Mouse (Mus musculus): ENCODE measurements at regions not wholly inside any gene's neighbourhood (a gene's known extent, or its start where the extent isn't known, plus 50 kb on each side); places are given as distances from the start of the nearest gene placed in this dataset.

- DNase-seq (ENCODE audit: low spot score in 2 of 2), result no peak
These were observed 529.8 kb upstream of the Gm765 start for GRCm38 (mm10) chr6:98872334-98872733.

GRCm38 (mm10) chr6:98869772-98870171 lies 527.2 kb upstream of the Gm765 start:
- DNase-seq (ENCODE audit: low spot score in 2 of 2), result no peak

- DNase-seq (ENCODE audit: low spot score in 2 of 2), result no peak
These were observed 521.8 kb upstream of the Gm765 start for GRCm38 (mm10) chr6:98864306-98864705.

- DNase-seq (ENCODE audit: low spot score in 2 of 2), result no peak
These were observed 513.4 kb upstream of the Gm765 start for GRCm38 (mm10) chr6:98855958-98856357.

GRCm38 (mm10) chr6:98850906-98851305 lies 508.4 kb upstream of the Gm765 start:
- no peak for DNase-seq (ENCODE audit: low spot score in 2 of 2)

GRCm38 (mm10) chr6:98848835-98849234 lies 506.3 kb upstream of the Gm765 start:
- DNase-seq (ENCODE audit: low spot score in 2 of 2), result no peak

GRCm38 (mm10) chr6:98846001-98846695 lies 503.6 kb upstream of the Gm765 start:
- DNase-seq (ENCODE audit: low spot score in 2 of 2), result peak; percentile 52

GRCm38 (mm10) chr6:98843598-98843997 lies 501.0 kb upstream of the Gm765 start:
- DNase-seq (ENCODE audit: low spot score in 2 of 2), result no peak

- peak; percentile 26 to 32 for DNase-seq (ENCODE audit: low spot score in 2 of 2)
These were observed 500.4 kb upstream of the Gm765 start for GRCm38 (mm10) chr6:98842924-98843323.

GRCm38 (mm10) chr6:98833922-98834321 lies 491.4 kb upstream of the Gm765 start:
- DNase-seq (ENCODE audit: low spot score in 2 of 2), result no peak

GRCm38 (mm10) chr6:98830191-98830590 lies 487.6 kb upstream of the Gm765 start:
- DNase-seq (ENCODE audit: low spot score in 2 of 2), result no peak

- no peak for DNase-seq (ENCODE audit: low spot score in 2 of 2)
These were observed 465.5 kb upstream of the Gm765 start for GRCm38 (mm10) chr6:98808046-98808445.

- DNase-seq (ENCODE audit: low spot score in 2 of 2), result no peak
These were observed 460.9 kb upstream of the Gm765 start for GRCm38 (mm10) chr6:98803384-98803949.

- DNase-seq (ENCODE audit: low spot score in 2 of 2), result no peak
These were observed 458.5 kb upstream of the Gm765 start for GRCm38 (mm10) chr6:98801061-98801460.

- no peak for DNase-seq (ENCODE audit: low spot score in 2 of 2)
These were observed 457.5 kb upstream of the Gm765 start for GRCm38 (mm10) chr6:98800040-98800439.

GRCm38 (mm10) chr6:98797778-98798177 lies 455.2 kb upstream of the Gm765 start:
- no peak for DNase-seq (ENCODE audit: low spot score in 2 of 2)

- no peak for DNase-seq (ENCODE audit: low spot score in 2 of 2)
These were observed 454.8 kb upstream of the Gm765 start for GRCm38 (mm10) chr6:98797373-98797772.

- no peak for DNase-seq (ENCODE audit: low spot score in 2 of 2)
These were observed 454.1 kb upstream of the Gm765 start for GRCm38 (mm10) chr6:98796666-98797065.

- no peak for DNase-seq (ENCODE audit: low spot score in 2 of 2)
These were observed 444.9 kb upstream of the Gm765 start for GRCm38 (mm10) chr6:98787422-98787821.

- DNase-seq (ENCODE audit: low spot score in 2 of 2), result no peak
These were observed 439.5 kb upstream of the Gm765 start for GRCm38 (mm10) chr6:98782074-98782473.

GRCm38 (mm10) chr6:98775780-98776179 lies 433.2 kb upstream of the Gm765 start:
- no peak for DNase-seq (ENCODE audit: low spot score in 2 of 2)

- no peak for DNase-seq (ENCODE audit: low spot score in 2 of 2)
These were observed 427.4 kb upstream of the Gm765 start for GRCm38 (mm10) chr6:98769999-98770398.

GRCm38 (mm10) chr6:98769322-98769721 lies 426.8 kb upstream of the Gm765 start:
- DNase-seq (ENCODE audit: low spot score in 2 of 2), result no peak

Measured in spleen, postnatal 36 days (tissue).